Mouse (Mus musculus): ENCODE data around the gene Errfi1. TPM values are rescaled to one million over a fixed set of nuclear protein-coding genes. Genes with fewer than 3 reads are reported as not detected.

The Errfi1 gene
- polyA plus RNA-seq, 1 experiment from 2014 or later = 27.7 TPM

- H3K4me2 ChIP-seq = no peak overlapping the region
- no peak for ATAC-seq (replicated peaks; ENCODE audit: low FRiP score)
- no peaks in the 10 kb centered on the region for H3K27me3 ChIP-seq (replicated peaks; ENCODE audit: control insufficient read depth, insufficient read depth, low read length)
- H3K4me1 ChIP-seq (replicated peaks; ENCODE audit: control insufficient read depth, insufficient read depth, low read length) = peaks cover 5% of the 10 kb centered on the region; the same call in 1 of the 2 replicates
- no peaks in the 10 kb centered on the region for H3K36me3 ChIP-seq (ENCODE audit: control insufficient read depth, insufficient read depth, low read length)
- H3K9ac ChIP-seq (ENCODE audit: low read depth, low read length) = no peak overlapping the region
- H3K4me3 ChIP-seq (ENCODE audit: low read depth, low read length) = no peak overlapping the region
- DNase-seq (ENCODE audit: low spot score) = no peak
- no peak overlapping the region for H3K27ac ChIP-seq (ENCODE audit: low read depth, low read length)
- H3K9me3 ChIP-seq (ENCODE audit: control insufficient read depth, low read length) = peaks cover 18% of the 10 kb centered on the region
- WGBS = 91% methylated on average over 22 of the region's 22 CpGs
Measured at GRCm38 (mm10) chr4:150879631-150880030, 25.9 kb downstream of the Errfi1 start.

- Histone ChIP-seq H3K4me3 (ENCODE audit: low read depth, low read length) (no peak overlapping the region), H3K4me1 (replicated peaks; ENCODE audit: control insufficient read depth, insufficient read depth, low read length) (no peaks in the 10 kb centered on the region), H3K36me3 (ENCODE audit: control insufficient read depth, insufficient read depth, low read length) (no peaks in the 10 kb centered on the region), H3K9ac (ENCODE audit: low read depth, low read length) (no peak overlapping the region), H3K9me3 (ENCODE audit: control insufficient read depth, low read length) (peaks cover 18% of the 10 kb centered on the region), H3K27ac (ENCODE audit: low read depth, low read length) (no peak overlapping the region), H3K4me2 (no peak overlapping the region), H3K27me3 (replicated peaks; ENCODE audit: control insufficient read depth, insufficient read depth, low read length) (no peaks in the 10 kb centered on the region)
- no peak for DNase-seq (ENCODE audit: low spot score)
- ATAC-seq (replicated peaks; ENCODE audit: low FRiP score) = no peak
- 75% methylated on average over 5 of the region's 5 CpGs for WGBS
Measured at GRCm38 (mm10) chr4:150880364-150880763, 26.6 kb downstream of the Errfi1 start.

GRCm38 (mm10) chr4:150882632-150883031, 28.9 kb downstream of the Errfi1 start:
- H3K27ac ChIP-seq (ENCODE audit: low read depth, low read length) = no peak overlapping the region
- ATAC-seq (replicated peaks; ENCODE audit: low FRiP score) = no peak
- WGBS = 78% methylated on average over 5 of the region's 5 CpGs
- H3K4me3 ChIP-seq (ENCODE audit: low read depth, low read length) = no peak overlapping the region
- no peak overlapping the region for H3K9ac ChIP-seq (ENCODE audit: low read depth, low read length)
- H3K27me3 ChIP-seq (replicated peaks; ENCODE audit: control insufficient read depth, insufficient read depth, low read length) = no peaks in the 10 kb centered on the region
- no peaks in the 10 kb centered on the region for H3K36me3 ChIP-seq (ENCODE audit: control insufficient read depth, insufficient read depth, low read length)
- peaks cover 18% of the 10 kb centered on the region for H3K9me3 ChIP-seq (ENCODE audit: control insufficient read depth, low read length)
- DNase-seq (ENCODE audit: low spot score) = no peak
- H3K4me2 ChIP-seq = no peak overlapping the region
- no peaks in the 10 kb centered on the region for H3K4me1 ChIP-seq (replicated peaks; ENCODE audit: control insufficient read depth, insufficient read depth, low read length)

GRCm38 (mm10) chr4:150887903-150888302, 34.2 kb downstream of the Errfi1 start:
- ATAC-seq (replicated peaks; ENCODE audit: low FRiP score) (no peak), DNase-seq (ENCODE audit: low spot score) (no peak)
- no peaks in the 10 kb centered on the region for H3K27me3 ChIP-seq (replicated peaks; ENCODE audit: control insufficient read depth, insufficient read depth, low read length)
- H3K36me3 ChIP-seq (ENCODE audit: control insufficient read depth, insufficient read depth, low read length) = no peaks in the 10 kb centered on the region
- no peak overlapping the region for H3K4me3 ChIP-seq (ENCODE audit: low read depth, low read length)
- WGBS = 76% methylated on average over 5 of the region's 5 CpGs
- H3K9me3 ChIP-seq (ENCODE audit: control insufficient read depth, low read length) = no peaks in the 10 kb centered on the region
- no peak overlapping the region for H3K9ac ChIP-seq (ENCODE audit: low read depth, low read length)
- no peak overlapping the region for H3K4me2 ChIP-seq
- H3K27ac ChIP-seq (ENCODE audit: low read depth, low read length) = no peak overlapping the region
- H3K4me1 ChIP-seq (replicated peaks; ENCODE audit: control insufficient read depth, insufficient read depth, low read length) = peaks cover 10% of the 10 kb centered on the region

GRCm38 (mm10) chr4:150888492-150888891, 34.8 kb downstream of the Errfi1 start:
- ATAC-seq (replicated peaks; ENCODE audit: low FRiP score) (no peak), DNase-seq (ENCODE audit: low spot score) (no peak)
- H3K9me3 ChIP-seq (ENCODE audit: control insufficient read depth, low read length) = no peaks in the 10 kb centered on the region
- no peak overlapping the region for H3K4me3 ChIP-seq (ENCODE audit: low read depth, low read length)
- H3K4me1 ChIP-seq (replicated peaks; ENCODE audit: control insufficient read depth, insufficient read depth, low read length) = peaks cover 10% of the 10 kb centered on the region
- H3K4me2 ChIP-seq = no peak overlapping the region
- no peak overlapping the region for H3K27ac ChIP-seq (ENCODE audit: low read depth, low read length)
- H3K27me3 ChIP-seq (replicated peaks; ENCODE audit: control insufficient read depth, insufficient read depth, low read length) = no peaks in the 10 kb centered on the region
- H3K36me3 ChIP-seq (ENCODE audit: control insufficient read depth, insufficient read depth, low read length) = no peaks in the 10 kb centered on the region
- no peak overlapping the region for H3K9ac ChIP-seq (ENCODE audit: low read depth, low read length)
- WGBS = 70% methylated on average over 4 of the region's 4 CpGs

GRCm38 (mm10) chr4:150889273-150889954, 35.7 kb downstream of the Errfi1 start:
- Histone ChIP-seq H3K27me3 (replicated peaks; ENCODE audit: control insufficient read depth, insufficient read depth, low read length) (no peaks in the 10 kb centered on the region), H3K4me2 (no peak overlapping the region), H3K4me3 (ENCODE audit: low read depth, low read length) (no peak overlapping the region), H3K4me1 (replicated peaks; ENCODE audit: control insufficient read depth, insufficient read depth, low read length) (peaks cover 10% of the 10 kb centered on the region), H3K9ac (ENCODE audit: low read depth, low read length) (no peak overlapping the region), H3K27ac (ENCODE audit: low read depth, low read length) (no peak overlapping the region), H3K36me3 (ENCODE audit: control insufficient read depth, insufficient read depth, low read length) (no peaks in the 10 kb centered on the region), H3K9me3 (ENCODE audit: control insufficient read depth, low read length) (no peaks in the 10 kb centered on the region)
- DNase-seq (ENCODE audit: low spot score) (no peak), ATAC-seq (replicated peaks; ENCODE audit: low FRiP score) (no peak)
- WGBS = 45% methylated on average over 20 of the region's 20 CpGs

GRCm38 (mm10) chr4:150889955-150890315, 36.2 kb downstream of the Errfi1 start:
- Histone ChIP-seq H3K27me3 (replicated peaks; ENCODE audit: control insufficient read depth, insufficient read depth, low read length) (no peaks in the 10 kb centered on the region), H3K9ac (ENCODE audit: low read depth, low read length) (no peak overlapping the region), H3K27ac (ENCODE audit: low read depth, low read length) (no peak overlapping the region), H3K4me1 (replicated peaks; ENCODE audit: control insufficient read depth, insufficient read depth, low read length) (peaks cover 13% of the 10 kb centered on the region), H3K4me2 (no peak overlapping the region), H3K9me3 (ENCODE audit: control insufficient read depth, low read length) (no peaks in the 10 kb centered on the region), H3K4me3 (ENCODE audit: low read depth, low read length) (no peak overlapping the region), H3K36me3 (ENCODE audit: control insufficient read depth, insufficient read depth, low read length) (no peaks in the 10 kb centered on the region)
- ATAC-seq (replicated peaks; ENCODE audit: low FRiP score) = no peak
- 66% methylated on average over 13 of the region's 13 CpGs for WGBS
- no peak for DNase-seq (ENCODE audit: low spot score)

- no peak overlapping the region for H3K9ac ChIP-seq (ENCODE audit: low read depth, low read length)
- H3K4me3 ChIP-seq (ENCODE audit: low read depth, low read length) = no peak overlapping the region
- H3K9me3 ChIP-seq (ENCODE audit: control insufficient read depth, low read length) = no peaks in the 10 kb centered on the region
- DNase-seq (ENCODE audit: low spot score) = no peak
- H3K4me1 ChIP-seq (replicated peaks; ENCODE audit: control insufficient read depth, insufficient read depth, low read length) = peaks cover 21% of the 10 kb centered on the region
- 54% methylated on average over 5 of the region's 5 CpGs for WGBS
- no peak for ATAC-seq (replicated peaks; ENCODE audit: low FRiP score)
- H3K36me3 ChIP-seq (ENCODE audit: control insufficient read depth, insufficient read depth, low read length) = no peaks in the 10 kb centered on the region; the same call in 1 of the 2 replicates
- H3K27ac ChIP-seq (ENCODE audit: low read depth, low read length) = no peak overlapping the region
- no peaks in the 10 kb centered on the region for H3K27me3 ChIP-seq (replicated peaks; ENCODE audit: control insufficient read depth, insufficient read depth, low read length)
- no peak overlapping the region for H3K4me2 ChIP-seq
Measured at GRCm38 (mm10) chr4:150891308-150891707, 37.6 kb downstream of the Errfi1 start.

- no peak overlapping the region for H3K9ac ChIP-seq (ENCODE audit: low read depth, low read length)
- no peak overlapping the region for H3K4me2 ChIP-seq
- 54% methylated on average over 8 of the region's 8 CpGs for WGBS
- DNase-seq (ENCODE audit: low spot score) (no peak), ATAC-seq (replicated peaks; ENCODE audit: low FRiP score) (peak; percentile 46)
- H3K27ac ChIP-seq (ENCODE audit: low read depth, low read length) = no peak overlapping the region
- no peaks in the 10 kb centered on the region for H3K27me3 ChIP-seq (replicated peaks; ENCODE audit: control insufficient read depth, insufficient read depth, low read length)
- no peak overlapping the region for H3K4me3 ChIP-seq (ENCODE audit: low read depth, low read length)
- peaks cover 30% of the 10 kb centered on the region for H3K36me3 ChIP-seq (ENCODE audit: control insufficient read depth, insufficient read depth, low read length)
- H3K4me1 ChIP-seq (replicated peaks; ENCODE audit: control insufficient read depth, insufficient read depth, low read length) = peaks cover 18% of the 10 kb centered on the region
- H3K9me3 ChIP-seq (ENCODE audit: control insufficient read depth, low read length) = no peaks in the 10 kb centered on the region
Measured at GRCm38 (mm10) chr4:150894718-150895501, 41.2 kb downstream of the Errfi1 start.

Data from liver, embryonic 11.5 days (tissue).